Mouse (Mus musculus): ENCODE measurements at regions not wholly inside any gene's neighbourhood (a gene's known extent, or its start where the extent isn't known, plus 50 kb on each side); places are given as distances from the start of the nearest gene placed in this dataset.

DNA sequence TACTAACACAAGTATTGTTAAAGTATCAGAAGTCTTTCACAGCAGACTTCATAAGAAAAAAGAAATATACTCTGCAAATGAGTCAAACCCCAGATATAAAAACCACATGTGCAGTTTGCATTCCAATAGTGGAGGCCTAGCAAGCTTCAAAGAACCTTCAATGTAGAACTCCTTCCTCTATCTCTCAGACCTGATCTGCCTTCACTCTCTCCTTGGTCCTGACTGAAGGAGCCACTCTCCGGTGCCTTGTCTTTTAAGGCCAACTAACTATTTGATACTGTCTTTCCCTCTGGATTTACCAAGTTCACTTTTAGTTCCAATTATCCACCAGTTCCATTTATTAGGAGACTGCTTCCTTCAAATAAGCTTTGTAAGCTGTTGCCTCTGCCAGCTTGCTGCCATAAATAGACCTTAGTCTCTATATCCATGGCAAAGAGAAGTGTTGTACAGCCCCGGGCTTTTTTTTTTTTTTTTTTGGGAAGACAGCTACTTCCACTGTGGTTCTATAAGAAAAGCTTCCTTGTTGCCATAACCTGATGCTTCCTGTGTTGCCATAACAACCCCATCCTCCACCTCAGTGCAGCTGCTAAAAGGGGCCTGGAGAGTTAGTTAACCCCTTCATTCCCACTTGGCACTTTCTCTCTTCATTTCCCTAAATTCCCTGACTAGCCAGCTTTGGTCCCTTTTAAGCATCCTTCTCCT lies 266.5 kb upstream of the Tbl1xr1 start:
- Histone ChIP-seq H3K9ac (replicated peaks) (no peak overlapping the region), H3K4me1 (replicated peaks; ENCODE audit: control insufficient read depth in 2 of 2, insufficient read depth in 2 of 2, low read length in 1 of 2) (no peaks in the 10 kb centered on the region), H3K9me3 (ENCODE audit: control insufficient read depth, low read length) (no peaks in the 10 kb centered on the region), H3K4me3 (ENCODE audit: insufficient read depth in 1 of 2, low read depth in 2 of 2, low read length in 2 of 2) (no peak overlapping the region), H3K27ac (no peak overlapping the region), H3K4me2 (ENCODE audit: low read depth) (no peak overlapping the region), H3K36me3 (replicated peaks; ENCODE audit: control insufficient read depth, insufficient read depth, low read depth) (no peaks in the 10 kb centered on the region), H3K27me3 (ENCODE audit: control insufficient read depth, insufficient read depth, low read length) (no peaks in the 10 kb centered on the region)
- ATAC-seq (ENCODE audit: insufficient read depth) (no peak), DNase-seq (ENCODE audit: low read depth in 3 of 3, low spot score in 3 of 3) (no peak)
- WGBS (ENCODE audit: insufficient replicate concordance) = 37% methylated on average over 2 of the region's 2 CpGs
- TF ChIP-seq CTCF (IDR thresholded peaks at IDR 0.05; ENCODE audit: low read depth) (no peak), EP300 (IDR thresholded peaks at IDR 0.05; ENCODE audit: low read depth) (no peak)

DNA sequence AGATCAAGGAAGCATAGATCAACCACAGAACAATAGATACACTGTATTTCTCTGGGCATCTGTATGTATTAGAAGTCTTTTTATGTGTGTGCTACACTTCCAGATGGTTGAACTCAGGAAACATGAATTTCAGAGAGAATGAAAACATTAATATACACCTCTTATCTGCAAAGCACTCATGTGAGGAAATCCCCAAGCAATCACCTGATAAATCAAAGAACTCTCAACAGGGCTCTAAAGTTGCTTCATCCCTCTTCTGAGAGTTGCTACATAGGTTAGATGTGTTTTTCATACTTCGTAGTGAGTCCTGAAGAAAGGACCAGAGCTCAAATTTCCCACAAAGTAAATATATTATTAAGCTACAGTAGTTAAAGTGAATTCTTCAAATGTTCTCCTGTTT lies 263.1 kb upstream of the Tbl1xr1 start:
- Histone ChIP-seq H3K4me1 (replicated peaks; ENCODE audit: control insufficient read depth in 2 of 2, insufficient read depth in 2 of 2, low read length in 1 of 2) (no peaks in the 10 kb centered on the region), H3K9ac (replicated peaks) (no peak overlapping the region), H3K4me3 (ENCODE audit: insufficient read depth in 1 of 2, low read depth in 2 of 2, low read length in 2 of 2) (no peak overlapping the region), H3K9me3 (ENCODE audit: control insufficient read depth, low read length) (no peaks in the 10 kb centered on the region), H3K4me2 (ENCODE audit: low read depth) (no peak overlapping the region), H3K27me3 (ENCODE audit: control insufficient read depth, insufficient read depth, low read length) (no peaks in the 10 kb centered on the region), H3K27ac (no peak overlapping the region), H3K36me3 (replicated peaks; ENCODE audit: control insufficient read depth, insufficient read depth, low read depth) (no peaks in the 10 kb centered on the region)
- 50% methylated on average over 1 of the region's 1 CpGs for WGBS (ENCODE audit: insufficient replicate concordance)
- TF ChIP-seq CTCF (IDR thresholded peaks at IDR 0.05; ENCODE audit: low read depth) = no peak
- no peak for TF ChIP-seq EP300 (IDR thresholded peaks at IDR 0.05; ENCODE audit: low read depth)
- no peak for ATAC-seq (ENCODE audit: insufficient read depth)
- no peak for DNase-seq (ENCODE audit: low read depth in 3 of 3, low spot score in 3 of 3)

DNA sequence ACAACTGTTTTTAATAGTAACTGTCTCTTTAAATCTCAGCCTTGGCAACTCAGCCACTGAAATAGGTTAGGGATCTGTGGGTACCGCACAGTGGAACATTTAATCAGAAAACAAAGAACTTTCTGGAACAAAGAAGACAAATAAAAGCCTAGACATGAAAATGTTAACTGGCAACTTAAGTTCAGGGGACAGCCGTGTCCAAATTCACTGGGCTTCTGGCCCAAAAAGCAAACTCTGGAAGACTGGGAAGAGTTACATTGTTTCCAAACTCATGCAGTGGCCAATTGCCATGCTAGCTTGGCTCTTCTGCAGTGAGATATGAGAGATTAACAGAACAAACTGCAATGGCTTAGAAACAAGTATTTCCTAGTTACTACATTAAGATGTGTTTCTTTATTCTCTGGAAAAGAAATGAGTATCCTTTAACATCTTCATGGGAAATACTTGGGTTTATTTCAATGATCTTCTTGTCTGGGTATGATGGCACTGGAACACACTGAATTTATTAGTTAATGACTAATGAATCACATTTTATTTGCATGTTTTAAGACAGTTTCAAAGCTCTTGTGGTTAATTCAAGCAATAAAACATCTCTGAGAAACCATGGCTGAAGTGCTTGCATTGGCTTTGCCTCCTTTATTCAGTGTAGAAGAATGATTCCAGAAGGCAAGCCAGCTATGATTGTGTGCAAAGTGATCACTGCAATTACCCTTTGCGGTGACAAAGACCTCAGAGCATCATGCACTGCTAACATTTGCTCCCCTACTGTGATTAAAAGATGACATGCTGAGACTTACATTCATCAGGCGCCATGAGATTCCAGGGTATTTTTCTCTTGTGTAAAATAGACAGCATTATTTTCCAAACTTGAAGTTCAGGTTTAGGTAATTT lies 259.2 kb upstream of the Tbl1xr1 start:
- 63% methylated on average over 4 of the region's 4 CpGs for WGBS (ENCODE audit: insufficient replicate concordance)
- H3K27me3 ChIP-seq (ENCODE audit: control insufficient read depth, insufficient read depth, low read length) = no peaks in the 10 kb centered on the region
- no peak overlapping the region for H3K27ac ChIP-seq
- no peaks in the 10 kb centered on the region for H3K36me3 ChIP-seq (replicated peaks; ENCODE audit: control insufficient read depth, insufficient read depth, low read depth)
- no peak overlapping the region for H3K4me2 ChIP-seq (ENCODE audit: low read depth)
- no peak overlapping the region for H3K4me3 ChIP-seq (ENCODE audit: insufficient read depth in 1 of 2, low read depth in 2 of 2, low read length in 2 of 2)
- H3K9ac ChIP-seq (replicated peaks) = no peak overlapping the region
- H3K4me1 ChIP-seq (replicated peaks; ENCODE audit: control insufficient read depth in 2 of 2, insufficient read depth in 2 of 2, low read length in 1 of 2) = no peaks in the 10 kb centered on the region
- ATAC-seq (ENCODE audit: insufficient read depth) = no peak
- H3K9me3 ChIP-seq (ENCODE audit: control insufficient read depth, low read length) = no peaks in the 10 kb centered on the region
- TF ChIP-seq CTCF (IDR thresholded peaks at IDR 0.05; ENCODE audit: low read depth) (no peak), EP300 (IDR thresholded peaks at IDR 0.05; ENCODE audit: low read depth) (no peak)
- DNase-seq (ENCODE audit: low read depth in 3 of 3, low spot score in 3 of 3) = no peak

DNA sequence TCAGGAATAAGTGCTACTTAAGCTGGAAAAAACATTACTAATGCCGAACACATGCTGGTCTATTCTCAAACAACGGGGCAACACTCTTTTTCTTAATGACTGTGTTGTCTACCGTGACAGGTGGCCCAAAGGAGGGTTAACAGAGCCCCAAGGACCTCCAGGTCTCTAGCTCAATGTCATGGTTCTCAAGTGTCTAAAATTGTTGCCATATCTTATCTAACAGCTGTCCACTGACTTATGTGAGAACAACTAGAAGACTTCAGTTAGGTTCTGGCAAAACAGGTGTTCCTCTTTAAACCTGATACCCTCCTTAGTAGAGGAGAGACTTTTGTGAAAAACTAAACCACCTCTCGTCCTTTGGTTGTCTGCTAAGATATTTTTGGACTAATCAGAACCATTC lies 257.4 kb upstream of the Tbl1xr1 start:
- H3K27ac ChIP-seq = no peak overlapping the region
- no peak overlapping the region for H3K4me3 ChIP-seq (ENCODE audit: insufficient read depth in 1 of 2, low read depth in 2 of 2, low read length in 2 of 2)
- H3K9ac ChIP-seq (replicated peaks) = no peak overlapping the region
- H3K4me1 ChIP-seq (replicated peaks; ENCODE audit: control insufficient read depth in 2 of 2, insufficient read depth in 2 of 2, low read length in 1 of 2) = no peaks in the 10 kb centered on the region
- no peak for ATAC-seq (ENCODE audit: insufficient read depth)
- H3K4me2 ChIP-seq (ENCODE audit: low read depth) = no peak overlapping the region
- H3K9me3 ChIP-seq (ENCODE audit: control insufficient read depth, low read length) = no peaks in the 10 kb centered on the region
- no peaks in the 10 kb centered on the region for H3K36me3 ChIP-seq (replicated peaks; ENCODE audit: control insufficient read depth, insufficient read depth, low read depth)
- no peak for DNase-seq (ENCODE audit: low read depth in 3 of 3, low spot score in 3 of 3)
- H3K27me3 ChIP-seq (ENCODE audit: control insufficient read depth, insufficient read depth, low read length) = no peaks in the 10 kb centered on the region
- 46% methylated on average over 4 of the region's 4 CpGs for WGBS (ENCODE audit: insufficient replicate concordance)
- TF ChIP-seq EP300 (IDR thresholded peaks at IDR 0.05; ENCODE audit: low read depth) (no peak), CTCF (IDR thresholded peaks at IDR 0.05; ENCODE audit: low read depth) (no peak)

DNA sequence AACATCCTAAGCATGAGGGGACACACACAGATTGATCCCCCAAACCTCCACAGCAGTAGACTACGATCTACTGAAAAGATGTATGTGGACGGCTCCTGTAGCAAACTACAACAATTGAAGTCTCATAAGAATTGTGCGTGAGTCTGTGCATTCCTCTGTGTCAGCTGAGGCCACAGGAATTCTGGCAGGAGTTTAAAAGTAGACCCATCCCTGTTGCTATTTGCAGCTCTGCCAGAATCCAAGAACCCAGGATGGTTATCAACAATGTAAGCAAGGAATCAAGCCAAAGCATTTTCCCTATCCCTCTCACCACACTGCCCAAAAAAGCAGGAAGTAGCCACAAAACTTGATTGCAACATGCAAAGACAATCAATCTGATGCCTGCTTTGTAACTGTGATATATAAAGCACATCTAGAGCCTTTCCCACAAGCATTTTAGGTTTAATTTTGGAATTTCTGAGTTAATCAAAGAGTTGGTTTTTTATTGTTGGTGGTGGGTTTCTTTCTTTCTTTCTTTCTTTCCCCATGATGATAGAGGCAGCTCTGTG lies 256.3 kb upstream of the Tbl1xr1 start:
- no peak for ATAC-seq (ENCODE audit: insufficient read depth)
- Histone ChIP-seq H3K4me1 (replicated peaks; ENCODE audit: control insufficient read depth in 2 of 2, insufficient read depth in 2 of 2, low read length in 1 of 2) (no peaks in the 10 kb centered on the region), H3K27me3 (ENCODE audit: control insufficient read depth, insufficient read depth, low read length) (no peaks in the 10 kb centered on the region), H3K27ac (no peak overlapping the region), H3K36me3 (replicated peaks; ENCODE audit: control insufficient read depth, insufficient read depth, low read depth) (no peaks in the 10 kb centered on the region), H3K4me3 (ENCODE audit: insufficient read depth in 1 of 2, low read depth in 2 of 2, low read length in 2 of 2) (no peak overlapping the region), H3K9me3 (ENCODE audit: control insufficient read depth, low read length) (no peaks in the 10 kb centered on the region), H3K4me2 (ENCODE audit: low read depth) (no peak overlapping the region), H3K9ac (replicated peaks) (no peak overlapping the region)
- 65% methylated on average over 3 of the region's 3 CpGs for WGBS (ENCODE audit: insufficient replicate concordance)
- DNase-seq (ENCODE audit: low read depth in 3 of 3, low spot score in 3 of 3) = no peak
- TF ChIP-seq CTCF (IDR thresholded peaks at IDR 0.05; ENCODE audit: low read depth) (no peak), EP300 (IDR thresholded peaks at IDR 0.05; ENCODE audit: low read depth) (no peak)

Measured in liver, embryonic 14.5 days (tissue).